ENCODE assay signal across 21 mouse cellular contexts in the genomic region with DNA sequence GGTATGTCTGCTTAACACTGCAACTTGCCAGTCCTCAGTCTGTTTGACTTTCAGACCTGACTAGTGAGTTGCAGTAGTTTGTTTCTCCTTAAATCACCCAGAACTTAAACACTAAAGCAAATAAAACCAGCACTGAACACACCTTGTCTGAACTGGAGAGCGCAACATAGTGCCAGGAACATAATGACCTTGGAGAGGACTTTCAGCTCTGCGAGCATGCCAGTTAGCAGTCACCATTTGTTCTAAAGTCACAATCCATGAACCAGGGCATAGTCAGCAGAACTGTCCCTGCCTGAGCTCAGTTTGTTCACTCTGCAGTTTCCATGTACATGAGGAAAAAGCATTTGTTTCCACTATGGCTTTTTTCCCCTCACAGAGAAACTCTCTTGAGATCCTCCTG.
DNase-seq lines count a peak whose midpoint lies in the region; ATAC-seq and TF ChIP-seq lines count a peak whose summit lies in the region.
"Had no signal": no experiment of that assay in that cellular context is flagged by ENCODE, and none has a peak within 500 bp of the region (broad histone marks: within the 10 kb centered on the region; RNA-seq: fewer than 3 reads in every experiment).

No protein-coding gene starts in this region.

- 87% methylated on average over 2 of the region's 2 CpGs for WGBS in kidney, embryonic 14.5 days
- WGBS in lung, embryonic 14.5 days, result 64% methylated on average over 2 of the region's 2 CpGs
- WGBS in stomach, embryonic 16.5 days, result 78% methylated on average over 2 of the region's 2 CpGs

- H3K9me3 ChIP-seq in kidney, embryonic 14.5 days (ENCODE audit: control insufficient read depth, low read length), result no peaks in the 10 kb centered on the region
- no peaks in the 10 kb centered on the region for H3K9me3 ChIP-seq in lung, embryonic 14.5 days (ENCODE audit: low read depth, low read length)
- no peaks in the 10 kb centered on the region for H3K9me3 ChIP-seq in stomach, embryonic 16.5 days (replicated peaks; ENCODE audit: control insufficient read depth, low read length)
- H3K9me3 ChIP-seq: embryonic facial prominence, embryonic 13.5 days; forebrain, embryonic 15.5 days; limb, embryonic 15.5 days; lung, embryonic 15.5 days; neural tube, embryonic 12.5 days had no signal

- H3K27ac ChIP-seq in kidney, embryonic 14.5 days (ENCODE audit: low read depth, low read length), result no peak overlapping the region
- no peak overlapping the region for H3K27ac ChIP-seq in lung, embryonic 14.5 days (ENCODE audit: low read depth)
- no peak overlapping the region for H3K27ac ChIP-seq in stomach, embryonic 16.5 days (ENCODE audit: low read length)
- H3K27ac ChIP-seq: embryonic facial prominence, embryonic 13.5 days; forebrain, embryonic 15.5 days; hindbrain, embryonic 14.5 days; limb, embryonic 15.5 days; lung, embryonic 15.5 days; neural tube, embryonic 12.5 days had no signal

- no peak overlapping the region for H3K4me2 ChIP-seq in kidney, embryonic 14.5 days (replicated peaks; ENCODE audit: low read depth, low read length)
- H3K4me2 ChIP-seq in lung, embryonic 14.5 days, result no peak overlapping the region
- H3K4me2 ChIP-seq in stomach, embryonic 16.5 days (ENCODE audit: low read depth, low read length), result no peak overlapping the region
- H3K4me2 ChIP-seq: embryonic facial prominence, embryonic 13.5 days; forebrain, embryonic 15.5 days; hindbrain, embryonic 14.5 days; limb, embryonic 15.5 days; lung, embryonic 15.5 days; neural tube, embryonic 12.5 days had no signal

- no peaks in the 10 kb centered on the region for H3K27me3 ChIP-seq in kidney, embryonic 14.5 days (ENCODE audit: control insufficient read depth, insufficient read depth, low read length)
- H3K27me3 ChIP-seq in lung, embryonic 14.5 days (ENCODE audit: insufficient read depth, low read length), result no peaks in the 10 kb centered on the region
- H3K27me3 ChIP-seq in stomach, embryonic 16.5 days (ENCODE audit: control insufficient read depth, insufficient read depth, low read length), result no peaks in the 10 kb centered on the region
- H3K27me3 ChIP-seq: embryonic facial prominence, embryonic 13.5 days; forebrain, embryonic 15.5 days; limb, embryonic 15.5 days; lung, embryonic 15.5 days; neural tube, embryonic 12.5 days had no signal

- H3K9ac ChIP-seq in kidney, embryonic 14.5 days (ENCODE audit: low read depth, low read length), result no peak overlapping the region
- no peak overlapping the region for H3K9ac ChIP-seq in lung, embryonic 14.5 days
- H3K9ac ChIP-seq in stomach, embryonic 16.5 days (ENCODE audit: low read length), result no peak overlapping the region
- H3K9ac ChIP-seq: embryonic facial prominence, embryonic 13.5 days; forebrain, embryonic 15.5 days; hindbrain, embryonic 14.5 days; limb, embryonic 15.5 days; lung, embryonic 15.5 days; neural tube, embryonic 12.5 days had no signal

- H3K4me3 ChIP-seq in kidney, embryonic 14.5 days (ENCODE audit: low read length), result no peak overlapping the region
- no peak overlapping the region for H3K4me3 ChIP-seq in lung, embryonic 14.5 days (ENCODE audit: low read depth, low read length)
- H3K4me3 ChIP-seq in stomach, embryonic 16.5 days (replicated peaks; ENCODE audit: low read length), result no peak overlapping the region
- H3K4me3 ChIP-seq: embryonic facial prominence, embryonic 13.5 days; forebrain, embryonic 15.5 days; limb, embryonic 15.5 days; lung, embryonic 15.5 days; neural tube, embryonic 12.5 days had no signal

- H3K36me3 ChIP-seq in kidney, embryonic 14.5 days (ENCODE audit: control insufficient read depth, insufficient read depth, low read length), result no peaks in the 10 kb centered on the region
- no peaks in the 10 kb centered on the region for H3K36me3 ChIP-seq in lung, embryonic 14.5 days (ENCODE audit: insufficient read depth)
- no peaks in the 10 kb centered on the region for H3K36me3 ChIP-seq in stomach, embryonic 16.5 days (ENCODE audit: control insufficient read depth, insufficient read depth, low read length)
- H3K36me3 ChIP-seq: embryonic facial prominence, embryonic 13.5 days; forebrain, embryonic 15.5 days; G1E; limb, embryonic 15.5 days; lung, embryonic 15.5 days; neural tube, embryonic 12.5 days had no signal

- TF ChIP-seq CTCF in lung, embryonic 14.5 days (IDR thresholded peaks at IDR 0.05; ENCODE audit: low read depth), result no peak

- peak; percentile 13 to 28 for DNase-seq in heart, adult 18-20 months
- DNase-seq in heart, postnatal 25 days (ENCODE audit: low spot score), result no peak
- peak; percentile 29 for DNase-seq in kidney, postnatal 14 days
- peak; percentile 8 for DNase-seq in lung, embryonic 14.5 days
- DNase-seq in urinary bladder, postnatal 36 days (ENCODE audit: low spot score in 2 of 2), result no peak
- DNase-seq: adrenal gland, postnatal 25 days; cerebellum, adult 11 months; cerebellum, postnatal 14 days; gastrocnemius, postnatal 14 days; heart, postnatal 36 days; thymus, postnatal 25 days had no signal

- intact Hi-C loops in heart, postnatal 25 days (cut with DNase I), result no loop called here

- no peaks in the 10 kb centered on the region for H3K4me1 ChIP-seq in kidney, embryonic 14.5 days (ENCODE audit: control insufficient read depth, insufficient read depth, low read length)
- no peaks in the 10 kb centered on the region for H3K4me1 ChIP-seq in lung, embryonic 14.5 days (ENCODE audit: insufficient read depth)
- H3K4me1 ChIP-seq in stomach, embryonic 16.5 days (ENCODE audit: control insufficient read depth, insufficient read depth, low read length), result no peaks in the 10 kb centered on the region
- H3K4me1 ChIP-seq: embryonic facial prominence, embryonic 13.5 days; forebrain, embryonic 15.5 days; limb, embryonic 15.5 days; lung, embryonic 15.5 days; neural tube, embryonic 12.5 days had no signal

- ATAC-seq in kidney, embryonic 14.5 days (ENCODE audit: low FRiP score, low TSS enrichment), result no peak
- no peak for ATAC-seq in lung, embryonic 14.5 days (ENCODE audit: insufficient read depth)
- ATAC-seq in stomach, embryonic 16.5 days (ENCODE audit: insufficient read depth, low FRiP score), result 0 out of 2 replicates have a peak, but pooled peaks have one; percentile 7
- ATAC-seq: activated CD4-positive, CD25-positive, alpha-beta regulatory T cell, adult 4 months; forebrain, embryonic 15.5 days had no signal

Comparison
In these comparisons a context has a peak if more than half of its experiments do, and no peak if none do; other contexts are left out.
1. DNase-seq: peak in heart, adult 18-20 months (2 of 2), kidney, postnatal 14 days (single experiment) and lung, embryonic 14.5 days (single experiment); none in heart, postnatal 25 days (single experiment) and urinary bladder, postnatal 36 days (0 of 2).